Mouse (Mus musculus) spleen, adult 2 months (tissue): ENCODE results near the gene 9130008F23Rik. TPM values are rescaled to one million over a fixed set of nuclear protein-coding genes. Genes with fewer than 3 reads are reported as not detected.

ENCODE experiments used
- DNase-seq, 2 experiments: peaks; one replicate each; pipeline versions ENCODE4 v3.0.0 to v3.0.0-alpha.2; 2012 to 2021; ENCODE audit warnings: low spot score in 2 of 2, low read depth in 1 of 2
- H3K27ac ChIP-seq: fragments of 200-500 bp; 2 replicates; pipeline ENCODE4 v1.5.1; 2012; ENCODE audit warnings: low read length, inconsistent platforms; ENCODE audit not compliant: insufficient read depth
- H3K27me3 ChIP-seq: fragments of 200-500 bp; 2 replicates; pipeline ENCODE4 v1.6.1; 2012; ENCODE audit warnings: mild to moderate bottlenecking, moderate library complexity, low read length, inconsistent platforms; ENCODE audit not compliant: control insufficient read depth, insufficient read depth
- H3K36me3 ChIP-seq: fragments of 200-500 bp; 2 replicates; pipeline ENCODE4 v1.6.1; 2012; ENCODE audit warnings: mild to moderate bottlenecking, low read length, inconsistent platforms; ENCODE audit not compliant: control insufficient read depth, insufficient read depth
- H3K4me1 ChIP-seq: fragments of 200-500 bp; 2 replicates; pipeline ENCODE4 v1.6.1; 2011; ENCODE audit warnings: inconsistent platforms; ENCODE audit not compliant: control insufficient read depth, insufficient read depth, insufficient read length
- H3K4me3 ChIP-seq: fragments of 200-500 bp; 2 replicates; pipeline ENCODE4 v1.5.1; 2011; ENCODE audit warnings: mild to moderate bottlenecking, inconsistent platforms; ENCODE audit not compliant: insufficient read depth, insufficient read length; ENCODE audit errors: extremely low read depth
- CTCF ChIP-seq: fragments of 200-500 bp; IDR thresholded peaks from 2 replicates; pipeline ENCODE4 v1.5.1; 2011; ENCODE audit warnings: mild to moderate bottlenecking, inconsistent platforms; ENCODE audit not compliant: insufficient read depth, insufficient read length, insufficient replicate concordance; ENCODE audit errors: extremely low read depth
- POLR2A ChIP-seq: fragments of 200-500 bp; IDR thresholded peaks from 2 replicates; pipeline ENCODE4 v1.6.1; 2011; ENCODE audit warnings: low read depth, low read length, inconsistent platforms
- WGBS: fragments of 180-500 bp; shearing (Covaris S2); methylation state at CpG from one replicate; pipeline ENCODE4 v1.1.7; 2018; 5-methylcytosine and 5-hydroxymethylcytosine counted together
- polyA plus RNA-seq: library from polyadenylated mRNA; depleted of rRNA; stranded (reverse); fragments of >200 nt; gene quantifications from 2 replicates; pipeline ENCODE4 v1.2.3, GENCODE M21; 2012

Gene 9130008F23Rik
- polyA plus RNA-seq, 1 experiment = 2.0 TPM

DNA sequence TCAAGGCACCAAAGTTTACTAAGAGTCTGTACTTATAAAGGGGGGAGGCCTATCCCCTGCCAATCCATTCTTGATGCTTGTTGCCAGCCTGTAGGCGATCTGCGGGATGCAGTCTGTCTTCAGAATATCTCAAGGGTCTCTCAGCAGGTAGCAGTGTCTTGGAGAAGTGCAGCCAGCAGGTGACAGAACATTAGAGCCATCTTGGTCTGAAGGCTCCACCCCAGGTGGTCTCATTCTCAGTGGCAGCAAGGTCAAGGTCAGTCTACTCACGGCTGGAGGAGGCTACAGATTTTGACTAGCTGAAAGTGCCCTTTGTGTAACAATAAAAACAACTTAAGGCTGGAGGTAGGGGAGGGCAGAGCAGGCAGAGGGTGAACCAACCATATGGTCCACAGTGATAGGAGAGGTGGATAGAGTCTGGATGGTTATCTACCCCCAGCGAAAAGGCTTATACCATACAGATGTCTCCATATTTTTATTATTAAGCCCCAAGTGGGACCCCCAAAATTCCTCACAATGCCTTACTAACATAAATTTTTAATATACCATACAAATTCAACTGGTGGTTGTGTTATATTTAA, 19.5 kb upstream of the 9130008F23Rik start:
- TF ChIP-seq POLR2A (no peak), CTCF (no peak)
- no peaks in the 10 kb centered on the region for H3K4me1 ChIP-seq
- H3K27ac ChIP-seq = no peak overlapping the region
- no peaks in the 10 kb centered on the region for H3K36me3 ChIP-seq
- WGBS = 83% methylated on average over 4 of the region's 4 CpGs
- H3K27me3 ChIP-seq = no peaks in the 10 kb centered on the region
- no peak for DNase-seq
- H3K4me3 ChIP-seq = no peak overlapping the region

DNA sequence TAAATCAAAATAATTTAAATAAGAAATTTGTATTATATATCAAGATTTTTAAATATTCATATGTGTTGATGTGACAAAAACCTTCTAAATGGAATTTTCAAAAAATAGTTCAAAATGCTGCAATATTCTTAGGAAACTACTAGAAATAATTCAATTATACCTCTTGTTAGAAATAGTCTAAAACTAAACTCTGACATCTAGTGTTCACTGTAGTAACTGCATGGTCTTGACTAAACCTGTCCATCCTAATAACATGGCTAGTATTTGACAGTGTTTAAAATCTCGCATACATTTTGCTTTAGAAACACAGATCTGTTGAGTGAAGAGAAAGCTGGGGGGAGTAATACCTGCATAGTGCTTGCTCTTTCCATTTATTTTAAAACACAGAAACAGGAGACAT, 16.5 kb upstream of the 9130008F23Rik start:
- Histone ChIP-seq H3K27ac (no peak overlapping the region), H3K4me3 (no peak overlapping the region), H3K36me3 (no peaks in the 10 kb centered on the region), H3K4me1 (no peaks in the 10 kb centered on the region), H3K27me3 (no peaks in the 10 kb centered on the region)
- no peak for DNase-seq
- WGBS = 50% methylated on average over 1 of the region's 1 CpGs
- TF ChIP-seq CTCF (no peak), POLR2A (no peak)

- WGBS = 81% methylated on average over 4 of the region's 4 CpGs
Measured at GRCm38 (mm10) chr17:40887849-40888536, 7.6 kb upstream of the 9130008F23Rik start.

DNA sequence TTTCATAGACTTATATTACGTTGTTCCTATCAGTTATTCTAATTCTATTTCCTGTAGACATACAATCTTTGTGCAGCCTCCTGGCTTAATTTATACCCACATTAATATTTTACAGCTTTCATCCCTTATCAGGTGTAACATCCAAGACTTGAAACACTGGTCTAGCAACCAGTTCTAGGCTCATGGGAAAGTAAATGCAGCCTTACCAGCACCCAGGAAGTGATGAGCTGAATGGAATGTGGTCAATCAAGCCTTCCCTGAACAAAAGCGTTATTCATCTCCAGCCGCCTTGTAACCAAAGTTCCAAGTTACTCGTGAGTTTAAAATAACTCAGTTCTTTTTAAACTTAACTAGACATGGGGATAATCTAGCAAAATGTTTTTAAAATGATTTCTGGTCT, 4.8 kb upstream of the 9130008F23Rik start:
- no peak for DNase-seq
- TF ChIP-seq CTCF (no peak), POLR2A (no peak)

More at GRCm38 (mm10) chr17:40887849-40888536, 7.6 kb upstream of the 9130008F23Rik start:
- H3K27ac ChIP-seq = no peak overlapping the region
- H3K4me1 ChIP-seq = no peaks in the 10 kb centered on the region
- H3K36me3 ChIP-seq = no peaks in the 10 kb centered on the region
- no peak for DNase-seq
- TF ChIP-seq POLR2A = no peak
- no peak for TF ChIP-seq CTCF
- H3K4me3 ChIP-seq = no peak overlapping the region
- no peaks in the 10 kb centered on the region for H3K27me3 ChIP-seq

DNA sequence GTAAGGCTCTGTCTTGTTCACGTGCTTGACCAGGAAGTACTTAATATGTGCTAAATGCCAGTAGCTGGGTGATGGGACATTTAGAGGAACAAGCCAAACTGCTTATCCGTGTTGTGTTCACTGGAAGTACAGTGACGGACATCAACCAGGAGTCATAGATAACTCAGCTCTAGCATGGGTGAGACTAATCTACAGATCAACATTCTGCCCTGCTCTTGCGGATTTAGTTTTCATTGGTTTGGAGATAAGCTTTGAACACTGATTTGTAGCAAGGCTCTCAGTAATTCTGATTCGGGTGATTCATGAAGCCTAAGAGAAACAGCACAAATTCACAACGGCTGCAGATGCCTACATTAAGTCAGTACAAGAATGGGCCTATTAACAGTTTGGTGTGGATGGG, 1.8 kb upstream of the 9130008F23Rik start:
- no peak for DNase-seq
- WGBS = 84% methylated on average over 6 of the region's 6 CpGs
- no peaks in the 10 kb centered on the region for H3K27me3 ChIP-seq
- TF ChIP-seq CTCF (no peak), POLR2A (no peak)
- no peaks in the 10 kb centered on the region for H3K4me1 ChIP-seq
- H3K36me3 ChIP-seq = no peaks in the 10 kb centered on the region
- H3K4me3 ChIP-seq = no peak overlapping the region
- H3K27ac ChIP-seq = no peak overlapping the region

More for the DNA sequence above, 4.8 kb upstream of the 9130008F23Rik start:
- H3K27me3 ChIP-seq = no peaks in the 10 kb centered on the region
- no peak overlapping the region for H3K4me3 ChIP-seq
- WGBS = 88% methylated on average over 4 of the region's 4 CpGs
- no peak overlapping the region for H3K27ac ChIP-seq
- no peaks in the 10 kb centered on the region for H3K36me3 ChIP-seq
- no peaks in the 10 kb centered on the region for H3K4me1 ChIP-seq

DNA sequence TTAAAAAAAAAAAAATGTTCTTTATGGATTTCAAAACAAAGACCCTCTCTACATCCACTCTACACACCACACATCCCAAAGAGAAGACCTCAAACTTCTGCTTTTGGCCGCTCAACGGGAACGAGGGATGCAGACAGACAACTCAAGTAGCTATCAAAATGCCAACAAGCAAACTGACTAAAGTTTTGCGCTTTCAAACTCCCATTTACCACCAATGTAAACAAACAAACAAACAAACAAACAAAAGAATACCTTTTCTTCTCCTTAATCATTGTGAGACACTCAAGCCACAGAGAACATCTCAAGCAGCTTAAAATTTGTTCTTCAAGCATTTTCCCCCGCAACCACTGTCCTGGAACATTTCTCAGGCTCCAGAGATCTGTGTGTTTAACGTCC, 833 bp downstream of the 9130008F23Rik start:
- no peak for TF ChIP-seq POLR2A
- TF ChIP-seq CTCF = no peak
- Histone ChIP-seq H3K27ac (no peak overlapping the region), H3K36me3 (no peaks in the 10 kb centered on the region), H3K4me3 (peak overlapping the region; percentile 57), H3K27me3 (no peaks in the 10 kb centered on the region), H3K4me1 (no peaks in the 10 kb centered on the region)
- no peak for DNase-seq
- 9% methylated on average over 6 of the region's 6 CpGs for WGBS

DNA sequence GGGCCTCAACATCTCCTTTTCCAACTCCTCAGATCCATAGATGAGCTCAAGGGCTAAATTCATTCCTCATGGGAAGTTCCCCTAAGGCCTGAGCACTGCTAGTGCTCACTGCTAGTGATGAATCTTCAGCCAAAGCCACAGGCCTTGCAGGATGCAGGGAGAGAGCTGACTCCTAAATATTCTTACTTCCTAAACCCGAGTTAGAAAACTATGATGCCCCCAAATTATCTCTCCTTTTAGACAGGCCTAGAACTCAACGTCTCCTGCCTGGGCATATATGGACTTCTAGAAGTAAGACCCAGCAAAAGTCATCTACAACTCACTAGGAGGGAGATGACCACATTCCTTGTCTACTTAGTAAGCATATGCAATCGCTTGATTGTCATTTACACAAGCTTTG, 2.6 kb downstream of the 9130008F23Rik start:
- no peak for TF ChIP-seq POLR2A
- no peak for TF ChIP-seq CTCF
- H3K36me3 ChIP-seq = no peaks in the 10 kb centered on the region
- H3K4me1 ChIP-seq = no peaks in the 10 kb centered on the region
- WGBS = 65% methylated on average over 3 of the region's 3 CpGs
- no peak overlapping the region for H3K27ac ChIP-seq
- H3K27me3 ChIP-seq = no peaks in the 10 kb centered on the region
- no peak for DNase-seq
- H3K4me3 ChIP-seq = no peak overlapping the region
